Mouse (Mus musculus): ENCODE data around the gene Ppfia4.

The Ppfia4 gene

DNA sequence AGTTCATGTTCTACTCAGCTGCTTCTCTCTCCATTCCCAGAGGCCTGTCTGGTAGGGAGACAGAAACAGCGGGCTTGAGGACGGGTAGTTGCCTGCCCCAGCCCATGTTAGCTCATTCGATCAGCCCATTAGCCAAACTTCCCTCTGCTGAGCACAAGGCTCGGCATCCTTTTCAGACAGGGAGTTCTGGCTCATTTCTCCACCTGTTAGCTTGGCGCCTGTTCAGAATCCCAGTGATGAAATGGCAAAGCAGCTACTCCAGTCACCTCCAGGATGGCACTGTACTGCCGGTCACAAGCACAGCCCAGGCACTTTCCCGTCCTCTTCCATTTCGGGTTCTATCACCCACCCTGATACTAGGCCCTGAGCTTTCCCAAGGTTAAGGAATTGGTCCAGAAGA lies 35.5 kb downstream of the Ppfia4 start:
- DNase-seq: no peak

DNA sequence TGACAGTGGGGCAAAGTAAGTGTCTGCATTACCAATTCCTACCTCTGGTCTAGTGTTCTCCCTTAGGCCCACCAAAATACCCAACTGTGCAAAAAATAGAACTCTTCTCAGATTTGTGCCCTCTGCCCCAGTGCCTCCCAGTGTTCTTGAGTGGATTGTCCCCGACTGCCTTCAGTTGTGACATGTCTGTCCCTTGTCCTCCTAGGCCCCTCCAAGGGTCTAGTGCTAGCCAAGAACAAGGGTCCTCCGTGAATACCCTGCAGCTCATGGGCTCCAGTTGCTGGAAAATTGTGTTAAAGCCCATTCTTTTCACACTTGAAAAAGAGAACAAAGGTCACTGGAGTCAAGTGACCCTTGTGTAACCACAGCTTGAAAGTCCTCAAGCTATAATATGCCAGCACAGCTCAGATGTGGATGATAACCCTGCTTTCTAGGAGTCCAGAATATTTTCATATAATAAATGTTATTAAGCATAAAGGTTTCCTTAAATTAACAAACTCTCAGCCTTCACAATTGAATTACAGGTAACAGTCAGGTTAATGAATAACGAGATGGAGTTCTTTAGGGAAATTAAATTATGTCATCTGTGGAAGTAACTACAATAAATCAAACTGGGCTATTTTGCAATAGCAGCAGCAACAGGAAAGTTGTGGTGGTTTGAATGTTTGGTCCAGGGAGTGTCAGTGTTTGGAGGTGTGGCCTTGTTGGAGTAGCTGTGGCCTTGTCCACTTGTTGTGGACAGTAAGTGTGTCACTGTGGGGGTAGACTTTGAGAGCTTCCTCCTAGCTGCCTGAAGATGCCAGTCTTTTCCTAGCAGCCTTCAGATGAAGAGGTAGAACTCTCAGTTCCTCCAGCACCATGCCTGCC lies 38.8 kb downstream of the Ppfia4 start:
- DNase-seq: no peak

DNA sequence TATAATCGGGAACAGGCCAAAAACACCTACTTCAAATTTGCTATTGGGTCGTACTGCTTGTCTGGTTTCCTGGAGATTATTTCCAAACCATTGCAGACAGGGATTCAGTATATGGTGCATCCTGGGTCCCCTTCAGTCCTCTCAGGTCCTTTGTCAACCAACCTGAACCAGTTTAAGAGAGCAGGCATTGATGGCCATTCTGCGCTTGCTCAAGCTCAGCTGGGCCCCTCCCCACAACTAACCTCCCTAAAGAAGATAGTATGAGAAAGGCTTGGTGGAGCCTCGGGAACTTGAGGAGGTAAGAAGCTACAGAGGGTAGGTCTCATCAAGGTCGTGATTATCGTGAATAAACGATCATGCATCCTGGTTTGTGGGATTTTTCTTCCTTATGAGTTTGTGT lies 39.5 kb downstream of the Ppfia4 start:
- no peak for DNase-seq

DNA sequence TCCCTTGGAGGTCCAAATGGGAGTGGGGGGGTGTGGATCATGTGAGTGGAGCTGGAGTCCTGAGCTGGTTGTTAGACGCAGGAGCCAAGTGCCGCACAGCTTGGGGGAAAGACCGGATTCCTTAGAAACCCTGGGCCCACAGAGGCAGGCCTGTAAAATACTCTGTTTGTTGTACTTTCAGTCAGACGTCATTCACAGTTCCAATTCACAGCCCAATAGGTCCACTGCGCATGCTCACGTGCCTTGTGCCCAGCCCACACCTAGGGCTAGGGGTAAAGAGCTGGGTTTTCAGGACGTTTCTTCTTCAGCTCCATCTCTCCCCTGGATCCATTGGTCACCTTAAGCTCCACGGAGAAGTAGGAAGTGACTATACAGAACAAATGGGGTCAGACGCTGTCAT lies 40.1 kb downstream of the Ppfia4 start:
- DNase-seq: no peak

DNA sequence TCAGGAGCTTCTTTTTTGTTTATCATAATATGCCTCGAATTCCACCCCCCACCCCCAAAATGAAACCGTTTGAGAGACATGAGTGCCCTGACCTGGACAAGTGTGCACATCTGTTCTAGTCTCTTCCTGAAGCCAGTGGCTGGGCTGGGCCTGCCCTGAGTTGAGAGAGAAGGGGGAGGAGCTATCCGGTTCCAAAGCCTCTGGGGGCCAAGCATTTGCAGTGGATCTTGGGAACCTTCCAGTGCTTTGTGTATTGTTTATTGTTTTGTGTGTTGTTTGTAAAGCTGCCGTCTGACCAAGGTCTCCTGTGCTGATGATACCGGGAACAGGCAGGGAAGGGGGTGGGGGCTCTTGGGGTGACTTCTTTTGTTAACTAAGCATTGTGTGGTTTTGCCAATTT lies 40.7 kb downstream of the Ppfia4 start:
- DNase-seq: no peak

DNA sequence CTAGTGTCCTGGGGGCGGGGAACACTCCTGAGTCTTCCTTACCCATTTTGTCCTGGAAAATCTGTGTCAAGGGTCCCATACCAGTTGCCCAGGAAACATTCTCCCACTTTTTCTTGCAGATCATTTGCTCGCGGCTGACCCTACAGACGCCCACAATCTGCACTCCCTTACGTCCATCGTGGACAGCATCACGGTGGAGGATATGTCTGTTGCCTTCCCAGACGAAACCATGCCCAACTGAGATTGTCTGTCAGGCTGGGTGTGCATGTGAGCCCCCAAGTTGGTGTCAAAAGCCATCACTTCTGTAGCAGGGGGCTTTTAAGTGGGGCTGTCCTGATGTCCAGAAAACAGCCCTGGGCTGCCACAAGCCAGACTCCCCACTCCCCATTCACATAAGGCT lies 41.2 kb downstream of the Ppfia4 start:
- DNase-seq: no peak

DNA sequence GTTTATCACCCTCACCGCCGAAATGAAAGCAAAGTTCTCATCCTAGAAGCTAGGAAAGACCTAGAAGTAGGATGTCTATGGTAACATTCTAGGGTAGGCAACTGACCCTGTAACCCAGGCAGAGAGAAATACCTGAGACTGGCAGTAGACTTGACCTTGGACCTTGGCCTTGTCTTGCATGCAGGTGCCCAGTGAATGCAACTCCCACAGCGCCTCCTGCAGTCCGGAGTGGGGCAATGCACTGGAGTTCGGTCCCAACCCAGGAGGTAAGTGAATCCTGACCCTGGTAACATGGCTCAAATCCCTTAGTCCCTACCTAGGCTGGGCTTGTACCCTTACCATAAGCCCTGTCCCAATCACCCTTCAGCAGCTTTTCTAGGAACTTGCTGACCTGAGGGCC lies 41.8 kb downstream of the Ppfia4 start:
- peak in 1 of 2 experiments; percentile 45 for DNase-seq

DNA sequence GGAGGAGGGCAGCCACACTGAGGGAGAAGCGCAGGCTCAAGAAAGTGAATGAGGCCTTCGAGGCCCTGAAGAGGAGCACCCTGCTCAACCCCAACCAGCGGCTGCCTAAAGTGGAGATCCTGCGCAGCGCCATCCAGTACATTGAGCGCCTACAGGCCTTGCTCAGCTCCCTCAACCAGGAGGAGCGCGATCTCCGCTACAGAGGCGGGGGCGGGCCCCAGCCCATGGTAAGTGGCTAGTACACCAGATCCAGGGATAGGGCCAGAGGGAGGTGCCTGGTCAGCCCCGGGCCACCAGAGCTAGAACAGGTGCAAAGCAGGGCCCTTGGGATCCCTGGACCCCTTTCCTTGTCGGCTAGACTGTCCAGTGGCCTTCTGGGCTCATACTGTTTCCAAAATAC lies 42.4 kb downstream of the Ppfia4 start:
- no peak for DNase-seq

DNA sequence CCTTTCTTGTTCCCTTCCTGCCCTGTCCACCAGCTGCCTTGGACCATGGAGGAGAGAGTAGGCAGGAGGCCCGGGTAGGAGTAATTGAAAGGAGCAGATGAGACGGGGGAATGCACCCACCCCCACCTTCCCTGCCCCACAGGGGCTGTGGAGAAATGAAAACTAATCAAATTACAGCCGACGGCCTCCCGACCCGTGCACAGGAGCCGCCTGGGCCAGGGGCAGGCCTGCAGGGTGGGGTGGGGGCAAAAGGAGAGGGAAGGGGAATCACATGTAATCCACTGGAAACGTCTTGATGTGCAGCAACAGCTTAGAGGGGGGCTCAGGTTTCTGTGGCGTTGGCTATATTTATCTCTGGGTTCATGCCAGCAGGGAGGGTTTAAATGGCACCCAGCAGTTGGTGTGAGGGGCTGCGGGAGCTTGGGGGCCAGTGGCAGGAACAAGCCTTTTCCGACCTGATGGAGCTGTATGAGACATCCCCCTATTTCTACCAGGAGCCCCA lies 43.1 kb downstream of the Ppfia4 start, which contains the start of gene Myog:
TSS of gene Myog (plus strand) at position 392 of the 502 bp plus-strand sequence.
- DNase-seq: no peak

DNA sequence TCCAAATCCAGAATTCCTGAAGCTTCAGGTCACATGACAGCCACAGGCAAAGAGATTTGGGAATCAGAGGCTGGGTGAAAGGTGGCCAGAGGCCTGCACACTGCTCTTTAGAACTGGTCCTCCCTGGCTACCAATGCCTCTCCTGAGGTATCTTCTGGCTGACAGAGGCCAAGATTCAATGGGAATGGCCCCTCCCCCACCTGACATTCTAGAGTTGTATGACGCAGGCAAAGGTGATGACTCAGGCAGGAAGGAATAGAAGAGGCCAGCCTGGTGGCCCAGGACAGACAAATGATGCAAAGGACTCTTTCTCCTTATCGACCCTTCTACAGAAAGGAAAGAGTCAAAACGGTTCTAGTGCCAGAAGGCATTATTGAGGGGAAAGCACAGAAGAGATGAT lies 44.5 kb downstream of the Ppfia4 start:
- no peak for DNase-seq

DNA sequence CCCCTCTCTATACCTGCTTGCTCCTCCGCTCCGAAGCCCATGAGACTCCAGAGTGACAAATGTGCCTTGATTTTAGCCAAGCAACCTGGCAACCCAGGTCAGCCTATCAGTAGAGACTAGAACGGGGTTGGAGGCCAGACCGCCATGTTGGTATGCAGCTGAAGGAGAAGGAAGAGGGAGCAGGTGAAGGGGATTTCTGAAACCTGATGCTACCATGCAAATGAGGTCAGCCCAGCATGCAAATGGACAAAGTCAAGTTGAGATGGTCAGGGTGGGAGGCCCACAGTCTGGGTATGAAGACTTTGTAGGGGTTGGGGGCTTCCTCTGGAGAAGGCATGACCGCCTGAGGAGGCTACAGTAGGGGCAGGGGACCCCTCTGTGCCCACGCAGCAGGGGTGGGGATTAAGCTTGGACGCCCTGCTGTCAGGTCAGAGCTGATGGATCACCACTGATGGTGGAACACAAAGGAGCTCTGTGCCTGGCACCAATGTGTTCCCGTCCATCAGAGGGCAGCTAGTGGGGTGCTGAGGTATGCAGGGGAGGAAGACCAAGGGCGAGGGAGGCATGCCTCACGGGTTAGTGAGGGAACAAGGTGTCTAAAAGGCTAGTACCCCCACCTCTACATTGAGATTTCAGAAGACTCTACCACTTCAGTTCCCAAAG lies 47.1 kb downstream of the Ppfia4 start:
- peak in 1 of 2 experiments; percentile 11 for DNase-seq

DNA sequence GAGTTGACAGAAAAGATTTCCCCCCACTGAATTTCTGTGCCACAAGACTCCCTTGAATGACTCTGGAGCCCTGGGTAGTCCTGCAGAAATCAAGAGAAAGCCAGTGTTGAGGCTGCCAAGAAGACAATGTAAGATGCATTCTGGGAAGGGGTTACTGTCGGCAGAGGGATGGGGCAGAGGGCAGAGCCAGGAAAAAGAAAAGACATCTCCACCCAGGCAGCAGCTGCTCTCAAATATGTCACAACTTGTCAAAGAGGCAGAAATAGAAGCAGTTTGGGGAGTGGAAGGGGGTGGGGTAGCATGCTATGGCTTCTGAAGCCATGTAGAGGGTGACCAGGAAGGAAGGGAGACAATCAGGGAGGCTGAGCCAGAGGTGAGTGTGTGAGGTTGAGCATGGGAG lies 49.6 kb downstream of the Ppfia4 start:
- peak; percentile 34 to 67 for DNase-seq

DNA sequence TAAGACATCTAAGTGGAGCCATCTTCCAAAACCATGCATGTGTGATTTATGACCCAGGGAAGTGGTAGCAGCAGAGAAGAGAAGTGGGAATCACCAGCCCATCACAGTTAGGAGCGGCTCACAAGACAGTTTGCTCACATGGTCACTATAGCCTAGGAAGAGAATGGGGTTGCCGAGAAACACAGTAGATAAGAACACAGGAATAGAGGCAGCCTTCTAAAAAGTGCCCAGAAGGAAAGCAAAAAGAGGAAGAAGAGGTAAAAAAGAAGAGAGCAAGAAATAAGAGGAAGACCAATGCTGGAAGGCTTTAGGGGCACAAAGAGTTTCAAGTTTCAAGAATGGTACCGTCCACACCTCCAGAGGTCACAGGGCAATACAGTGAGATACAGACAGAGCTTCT lies 50.4 kb downstream of the Ppfia4 start:
- no peak for DNase-seq

DNA sequence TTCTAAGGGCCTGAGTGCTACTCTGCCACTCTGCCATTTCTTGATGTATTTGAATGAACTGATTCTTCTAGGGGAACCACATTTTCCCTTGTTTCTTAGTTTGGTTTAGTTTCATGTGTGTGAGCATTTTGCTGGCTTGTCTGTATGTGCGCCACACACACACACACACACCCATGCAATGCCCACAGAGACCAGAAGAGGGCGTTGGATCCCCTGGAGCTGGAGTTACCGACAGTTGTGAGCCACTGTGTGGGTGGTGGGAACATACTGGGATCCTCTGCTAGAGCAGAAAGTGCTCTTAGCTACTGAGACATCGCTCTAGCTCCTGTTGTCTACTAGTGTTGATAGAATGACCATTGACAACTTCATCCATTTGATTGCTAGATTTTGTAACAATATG lies 51.2 kb downstream of the Ppfia4 start:
- no peak for DNase-seq

DNA sequence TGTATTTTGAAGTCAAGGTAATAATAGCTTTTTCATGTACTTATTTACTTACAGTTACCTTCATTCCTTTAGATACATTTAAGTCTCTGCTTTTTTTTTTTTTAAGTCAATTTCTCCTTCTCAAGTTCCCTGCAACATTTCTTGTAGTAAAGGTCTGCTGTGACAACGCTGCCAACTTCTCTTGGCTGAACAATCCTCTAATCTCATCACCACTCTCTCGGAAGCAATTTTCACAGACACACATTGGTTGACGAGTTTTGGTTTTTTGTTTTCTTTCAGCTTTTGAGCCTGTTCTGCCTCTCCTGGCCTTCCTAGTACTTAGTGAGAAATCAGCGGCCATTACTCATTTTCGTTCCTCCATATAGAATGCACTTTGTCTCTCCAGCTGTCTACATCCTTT lies 52.6 kb downstream of the Ppfia4 start:
- no peak for DNase-seq

DNA sequence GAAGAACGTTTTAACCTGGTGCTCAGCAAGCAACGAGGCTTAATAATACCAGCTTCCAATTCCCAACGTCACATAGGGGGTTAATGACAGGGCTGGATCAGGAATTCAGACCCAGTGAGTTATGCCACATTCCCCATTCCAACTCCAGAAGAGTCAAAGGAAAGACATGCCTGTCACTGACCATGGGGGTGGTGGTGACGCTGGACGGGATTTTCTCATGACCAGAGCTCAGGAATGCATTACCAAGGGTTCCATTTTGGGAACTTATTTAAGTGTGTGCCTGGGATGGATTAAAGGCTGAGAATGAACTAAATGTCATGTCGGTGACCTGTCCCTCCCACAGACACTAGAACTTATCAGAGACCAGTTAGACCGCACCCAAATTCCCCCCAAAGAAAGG lies 55.9 kb downstream of the Ppfia4 start:
- DNase-seq: peak in 1 of 2 experiments; percentile 58

DNA sequence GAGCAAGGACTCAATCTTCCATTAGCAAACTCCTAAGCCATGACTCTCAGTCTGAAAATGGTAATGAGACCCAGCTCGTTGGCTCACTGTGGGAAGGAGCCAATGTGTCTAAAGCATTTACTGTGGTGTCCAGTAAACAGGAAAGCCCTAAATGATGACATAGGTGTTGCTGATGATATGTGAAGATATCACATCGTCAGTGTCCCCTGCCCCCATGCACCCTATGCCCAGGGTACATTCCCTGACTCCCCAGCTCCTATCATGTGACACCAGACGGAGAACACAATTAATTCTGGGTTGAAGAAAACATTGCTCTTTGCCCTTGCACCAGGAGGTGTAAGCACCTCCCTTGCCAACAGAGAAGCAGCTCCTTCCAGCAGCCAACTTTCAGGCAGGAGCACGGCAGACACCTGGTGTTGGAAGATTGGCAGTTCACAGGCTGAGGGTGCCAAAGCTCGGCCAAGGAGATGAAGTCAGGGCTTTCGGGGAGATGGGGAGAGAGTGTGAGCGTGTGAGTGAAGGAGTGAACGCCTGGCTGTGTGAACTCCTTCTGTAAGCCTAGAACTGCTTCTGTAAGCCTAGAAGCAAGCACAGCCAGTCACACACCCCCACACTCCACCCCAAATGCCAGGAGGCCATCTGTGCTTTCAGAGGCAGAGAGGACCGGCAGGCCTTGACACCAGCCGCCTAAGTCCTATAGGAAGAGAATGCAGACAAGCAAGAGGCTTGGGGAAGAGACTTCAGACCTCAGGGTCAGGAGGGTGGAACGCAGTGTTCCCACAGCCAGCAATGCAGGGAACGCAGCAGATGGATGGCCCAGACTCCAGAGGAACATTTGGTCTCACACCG lies 56.9 kb downstream of the Ppfia4 start:
- peak; percentile 38 to 73 for DNase-seq

DNA sequence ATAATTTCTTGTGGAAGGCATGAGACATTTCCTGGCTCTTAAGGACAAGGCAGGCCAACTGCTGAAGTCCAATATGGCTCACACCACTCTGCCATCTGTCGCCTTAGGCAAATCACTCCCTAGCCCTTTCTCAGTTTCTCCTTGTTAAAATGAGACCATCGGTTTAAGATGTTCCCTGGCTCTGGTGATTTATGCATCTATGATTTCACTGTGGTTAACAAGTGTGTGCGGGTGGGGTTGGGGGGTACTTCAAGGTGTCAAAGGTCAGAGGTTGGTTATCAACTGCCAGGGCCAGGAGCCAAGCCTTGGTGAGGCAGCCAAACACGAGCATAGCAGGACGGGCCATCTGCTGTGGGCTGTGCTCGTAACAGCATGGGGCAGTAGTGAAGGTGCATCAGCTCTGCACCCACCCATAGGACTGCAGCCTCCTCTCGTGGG lies 58.2 kb downstream of the Ppfia4 start:
- no peak for DNase-seq

DNA sequence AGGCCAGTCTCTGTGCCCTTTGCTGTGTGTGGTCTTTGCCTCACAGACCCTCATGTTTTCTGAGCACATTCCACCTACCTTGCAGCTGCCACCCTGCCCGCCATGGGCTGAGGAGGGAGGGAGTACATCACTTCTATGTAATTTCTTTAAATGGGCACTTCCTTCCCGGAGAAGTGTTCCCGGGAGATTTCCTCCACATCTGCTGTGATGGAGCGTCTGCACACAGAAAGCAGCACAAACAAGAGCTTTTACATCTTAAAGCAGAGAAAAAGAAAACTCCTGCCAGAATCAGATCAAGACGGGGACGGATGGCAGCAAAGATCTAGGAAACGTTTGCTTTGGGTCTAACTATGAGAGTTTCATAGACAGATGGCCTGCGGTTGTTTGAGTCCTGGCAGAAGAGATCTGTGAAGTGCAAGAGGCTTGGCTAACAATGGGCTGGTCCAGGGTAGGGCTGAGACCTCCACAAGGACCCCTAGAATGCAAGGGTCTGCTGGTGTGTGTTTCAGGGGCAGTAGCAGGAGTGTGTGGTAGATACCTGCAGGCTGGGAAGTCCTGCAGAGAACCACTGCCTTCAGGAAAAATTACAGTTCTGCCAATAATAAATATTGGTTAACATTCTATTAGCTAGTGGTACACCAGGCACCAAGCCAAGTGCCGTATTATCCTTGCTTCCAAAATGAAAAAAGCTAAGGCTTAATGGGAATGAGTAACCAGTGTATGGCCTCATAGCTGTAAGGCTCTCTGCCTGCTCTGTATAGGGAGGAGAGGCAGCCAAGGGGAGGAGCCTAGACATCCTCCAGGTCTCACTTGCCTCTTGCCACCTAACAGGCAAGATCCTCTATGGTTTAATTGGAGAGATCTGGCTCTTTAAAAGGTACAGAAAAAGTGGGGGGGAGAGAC lies 59.0 kb downstream of the Ppfia4 start:
- DNase-seq: no peak

DNA sequence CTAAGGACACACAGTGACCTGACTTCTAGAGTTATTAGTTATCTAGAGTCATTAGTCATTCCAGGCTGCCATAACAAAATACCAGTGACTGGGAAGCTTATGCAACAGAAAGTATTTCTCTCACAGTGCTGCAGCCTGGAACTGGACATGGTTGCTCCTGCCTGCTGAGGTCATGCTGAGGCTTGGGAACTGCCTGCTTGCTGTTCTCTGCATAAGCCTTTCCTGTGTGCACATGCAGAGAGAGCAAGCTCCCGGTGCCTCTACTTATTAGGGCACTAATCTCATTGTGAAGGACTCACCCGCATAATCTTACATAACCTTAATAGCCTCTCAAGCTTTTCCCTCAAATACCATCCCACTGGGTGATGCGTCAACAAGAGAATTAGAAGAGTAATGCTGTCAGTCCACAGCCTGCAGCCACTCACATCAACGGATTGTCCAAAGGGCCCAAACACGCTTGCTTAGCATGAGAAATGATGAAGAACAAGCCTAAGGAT lies 59.9 kb downstream of the Ppfia4 start:
- no peak for DNase-seq

DNA sequence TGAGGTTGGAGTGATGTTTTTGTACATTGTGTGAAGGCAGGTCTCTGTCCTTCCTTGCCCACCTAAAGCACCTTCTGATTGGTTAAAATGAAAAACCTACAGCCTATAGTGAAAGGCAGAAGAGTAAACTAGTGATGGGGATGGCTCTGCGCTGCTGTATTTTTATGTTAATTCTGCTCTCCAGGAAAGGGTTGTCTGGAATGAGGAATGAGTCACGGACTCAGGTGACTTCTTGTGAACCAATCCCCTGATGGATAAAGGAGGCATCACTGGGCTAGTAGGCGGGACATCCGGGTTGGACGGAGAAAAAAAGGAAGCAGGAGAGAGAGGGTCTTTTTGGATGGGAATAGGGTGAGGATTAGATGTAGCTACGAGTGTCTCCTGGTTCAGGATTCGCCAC lies 62.7 kb downstream of the Ppfia4 start:
- DNase-seq: no peak

DNA sequence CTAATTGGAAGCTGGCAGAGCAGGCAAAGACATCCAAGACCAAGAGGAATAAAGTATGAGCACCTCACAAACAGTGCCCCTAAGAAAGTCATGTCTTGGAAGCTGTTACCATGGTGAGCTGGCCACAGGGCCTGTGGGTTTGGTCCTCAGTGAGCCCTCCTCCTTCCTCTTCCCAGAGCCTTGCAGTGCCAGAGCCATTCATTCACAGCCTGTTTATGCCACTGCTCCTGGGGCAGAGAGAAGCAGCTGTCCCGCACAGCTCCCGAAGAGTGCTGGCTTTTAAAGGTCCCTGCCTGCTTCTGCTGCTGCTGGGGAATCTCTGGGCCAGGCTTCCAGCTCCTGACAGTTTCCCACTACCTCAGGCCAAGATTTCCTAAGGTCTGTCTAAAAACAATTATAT lies 66.9 kb downstream of the Ppfia4 start:
- no peak for DNase-seq
